Mouse (Mus musculus) small intestine, adult 2 months (tissue): Measurements from ENCODE around the gene Hs3st5. TPM values are rescaled to one million over a fixed set of nuclear protein-coding genes. Genes with fewer than 3 reads are reported as not detected.

ENCODE experiments used
- H3K27ac ChIP-seq: fragments of 200-500 bp; 2 replicates; pipeline ENCODE4 v1.5.1; 2012; ENCODE audit warnings: low read depth, low read length, control low read depth, inconsistent platforms; ENCODE audit not compliant: insufficient read depth
- H3K27me3 ChIP-seq: fragments of 200-500 bp; 2 replicates; pipeline ENCODE4 v1.6.1; 2012; ENCODE audit warnings: mild to moderate bottlenecking, moderate library complexity, low read length, inconsistent platforms; ENCODE audit not compliant: control insufficient read depth, insufficient read depth
- H3K36me3 ChIP-seq: fragments of 200-500 bp; 2 replicates; pipeline ENCODE4 v1.6.1; 2012; ENCODE audit warnings: mild to moderate bottlenecking, low read length, control low read depth, inconsistent platforms; ENCODE audit not compliant: control insufficient read depth, insufficient read depth
- H3K4me1 ChIP-seq: fragments of 200-500 bp; 2 replicates; pipeline ENCODE4 v1.6.1; 2012; ENCODE audit warnings: low read length, inconsistent platforms, mixed read lengths; ENCODE audit not compliant: control insufficient read depth, insufficient read depth, insufficient read length
- H3K4me3 ChIP-seq: fragments of 200-500 bp; 2 replicates; pipeline ENCODE4 v1.5.1; 2012; ENCODE audit warnings: low read depth, mild to moderate bottlenecking, control low read depth, inconsistent platforms, low read length, moderate library complexity
- CTCF ChIP-seq: fragments of 200-500 bp; IDR thresholded peaks from 2 replicates; pipeline ENCODE4 v1.5.1; 2012; ENCODE audit warnings: low read depth, mild to moderate bottlenecking, control low read depth, inconsistent platforms, low read length, moderate library complexity, mixed read lengths; ENCODE audit not compliant: insufficient replicate concordance, insufficient read length; ENCODE audit errors: extremely low read depth
- POLR2A ChIP-seq: fragments of 200-500 bp; IDR thresholded peaks from 2 replicates; pipeline ENCODE4 v1.6.1; 2012; ENCODE audit warnings: low read depth, mild to moderate bottlenecking, control low read depth, inconsistent platforms, low read length, moderate library complexity
- WGBS: fragments of 180-500 bp; shearing (Covaris S2); methylation state at CpG from one replicate; pipeline ENCODE4 v1.1.7; 2018; 5-methylcytosine and 5-hydroxymethylcytosine counted together
- polyA plus RNA-seq: library from polyadenylated mRNA; depleted of rRNA; stranded (reverse); fragments of >200 nt; gene quantifications from 2 replicates; pipeline ENCODE4 v1.2.3, GENCODE M21; 2012

Gene Hs3st5
- polyA plus RNA-seq, 1 experiment: 0.05 TPM

DNA sequence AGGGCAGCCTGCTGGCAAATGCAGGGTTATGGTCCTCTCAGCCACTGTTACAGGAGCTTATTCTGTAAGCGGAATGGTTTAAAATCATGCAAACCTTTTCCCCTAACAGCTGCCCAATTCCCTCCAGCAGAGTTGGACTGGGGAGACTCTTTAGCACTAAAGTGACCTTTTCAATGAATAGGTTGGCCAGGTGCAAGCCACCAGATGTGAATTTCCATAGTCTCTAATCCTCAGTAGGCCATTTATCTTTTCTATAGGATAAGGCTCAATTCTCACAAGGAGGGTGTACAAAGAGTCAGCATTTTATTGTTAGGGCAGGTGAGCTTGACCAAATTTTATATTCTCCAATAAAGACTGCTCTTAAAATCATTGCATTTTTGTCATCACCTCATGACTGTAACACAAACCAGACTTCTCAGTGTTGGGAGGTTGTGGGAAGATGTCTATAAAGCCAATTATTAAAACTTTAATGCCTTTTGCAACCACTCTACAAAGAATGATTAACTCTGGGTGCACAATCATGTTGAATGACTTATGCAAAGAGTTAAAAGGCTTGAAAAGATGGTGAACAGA, 21.8 kb upstream of the Hs3st5 start:
- Histone ChIP-seq H3K4me1 (no peaks in the 10 kb centered on the region), H3K27ac (no peak overlapping the region), H3K36me3 (no peaks in the 10 kb centered on the region), H3K27me3 (no peaks in the 10 kb centered on the region), H3K4me3 (no peak overlapping the region)
- TF ChIP-seq POLR2A (no peak), CTCF (no peak)
- WGBS: 91% methylated on average over 1 of the region's 1 CpGs

GRCm38 (mm10) chr10:36493566-36493965, 13.0 kb upstream of the Hs3st5 start:
- Histone ChIP-seq H3K27me3 (no peaks in the 10 kb centered on the region), H3K4me1 (no peaks in the 10 kb centered on the region), H3K27ac (no peak overlapping the region), H3K4me3 (no peak overlapping the region), H3K36me3 (no peaks in the 10 kb centered on the region)
- 73% methylated on average over 1 of the region's 1 CpGs for WGBS
- TF ChIP-seq CTCF: no peak
- no peak for TF ChIP-seq POLR2A

DNA sequence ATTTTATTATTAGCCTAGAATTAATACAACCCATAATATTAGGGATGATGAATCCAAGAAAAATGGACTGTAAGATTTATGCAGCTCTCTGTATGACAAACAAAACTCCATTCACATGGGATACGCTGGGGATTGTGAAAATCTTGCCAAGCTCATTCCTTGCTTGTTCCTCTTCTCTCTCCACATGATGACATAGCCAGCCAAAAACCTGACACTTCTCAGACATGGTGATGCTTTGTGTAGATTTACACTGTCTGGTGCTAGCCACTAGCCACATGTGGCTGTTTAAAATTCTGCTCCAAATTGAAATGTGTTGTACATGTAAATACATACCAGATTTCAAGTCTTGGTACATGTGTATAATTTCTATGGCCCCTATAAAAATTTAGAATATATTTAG, 6.9 kb upstream of the Hs3st5 start:
- Histone ChIP-seq H3K4me3 (no peak overlapping the region), H3K27me3 (no peaks in the 10 kb centered on the region)
- WGBS: 80% methylated on average over 1 of the region's 1 CpGs

GRCm38 (mm10) chr10:36506033-36506726, 434 bp upstream of the Hs3st5 start:
- no peak overlapping the region for H3K4me3 ChIP-seq
- H3K27ac ChIP-seq: no peak overlapping the region
- peaks cover 5% of the 10 kb centered on the region; the same call in 1 of the 2 replicates for H3K4me1 ChIP-seq
- WGBS: 19% methylated on average over 13 of the region's 13 CpGs
- no peak for TF ChIP-seq CTCF
- no peak for TF ChIP-seq POLR2A
- peaks cover 11% of the 10 kb centered on the region; the same call in 1 of the 2 replicates for H3K27me3 ChIP-seq
- no peaks in the 10 kb centered on the region for H3K36me3 ChIP-seq

More for the DNA sequence above, 6.9 kb upstream of the Hs3st5 start:
- Histone ChIP-seq H3K36me3 (no peaks in the 10 kb centered on the region), H3K27ac (no peak overlapping the region), H3K4me1 (no peaks in the 10 kb centered on the region)
- no peak for TF ChIP-seq POLR2A

GRCm38 (mm10) chr10:36507556-36507870, 899 bp downstream of the Hs3st5 start:
- TF ChIP-seq CTCF: no peak
- WGBS: under 1% methylated on average over 15 of the region's 15 CpGs

DNA sequence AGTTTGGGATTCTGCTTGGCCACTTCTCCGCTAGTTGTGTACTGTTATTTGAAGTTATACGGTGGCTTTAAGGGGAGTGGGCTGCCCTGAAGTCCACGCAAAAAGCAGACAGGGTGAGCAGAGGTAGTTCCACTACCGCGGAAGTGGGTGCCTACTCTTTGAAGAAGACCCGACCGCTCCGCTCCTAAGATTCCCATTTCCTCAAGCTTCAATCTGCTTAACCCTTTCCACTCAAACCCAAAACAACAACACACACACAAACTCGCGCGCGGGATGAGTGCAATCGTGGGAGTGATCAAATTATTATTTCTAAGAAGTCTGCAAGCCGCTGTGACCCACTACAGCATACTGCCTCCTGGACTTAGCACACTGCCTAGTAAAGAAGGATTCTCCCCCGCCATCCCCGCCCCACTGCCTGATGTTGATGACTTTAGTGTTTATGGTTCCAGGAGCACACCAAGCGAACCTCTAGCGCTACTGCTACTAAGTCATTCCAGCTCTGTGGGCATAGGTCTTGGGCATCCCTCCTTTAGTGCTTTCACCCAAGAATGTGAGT, 1.5 kb downstream of the Hs3st5 start:
- H3K27ac ChIP-seq: no peak overlapping the region
- H3K27me3 ChIP-seq: peaks cover 11% of the 10 kb centered on the region; the same call in 1 of the 2 replicates
- TF ChIP-seq CTCF (no peak), POLR2A (no peak)
- no peak overlapping the region for H3K4me3 ChIP-seq
- WGBS: 3% methylated on average over 18 of the region's 18 CpGs
- no peaks in the 10 kb centered on the region for H3K36me3 ChIP-seq
- H3K4me1 ChIP-seq: peaks cover 5% of the 10 kb centered on the region; the same call in 1 of the 2 replicates

More at GRCm38 (mm10) chr10:36507556-36507870, 899 bp downstream of the Hs3st5 start:
- Histone ChIP-seq H3K4me3 (peak overlapping the region; percentile 14), H3K4me1 (peaks cover 5% of the 10 kb centered on the region; the same call in 1 of the 2 replicates), H3K27ac (no peak overlapping the region), H3K36me3 (no peaks in the 10 kb centered on the region), H3K27me3 (peaks cover 11% of the 10 kb centered on the region; the same call in 1 of the 2 replicates)

DNA sequence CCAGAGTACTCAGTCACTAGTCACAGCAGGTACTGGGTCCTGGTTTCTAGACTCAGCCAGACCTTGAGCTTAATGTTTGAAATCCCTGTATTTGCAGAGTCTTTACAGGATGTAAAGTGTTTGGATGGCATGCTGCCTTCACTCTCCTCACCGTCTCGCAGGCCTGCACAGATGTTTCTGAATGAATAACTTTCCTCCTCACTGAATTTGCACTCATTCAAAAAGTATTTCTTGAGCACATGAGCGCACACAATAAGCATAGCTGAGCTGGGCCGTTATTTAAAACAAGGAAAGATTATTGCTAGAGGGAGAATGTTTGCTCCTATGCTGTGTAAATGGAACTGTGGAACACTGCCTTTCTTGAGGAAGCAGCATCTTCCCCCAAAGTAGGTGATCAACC, 2.9 kb downstream of the Hs3st5 start:
- Histone ChIP-seq H3K4me3 (no peak overlapping the region), H3K4me1 (peaks cover 5% of the 10 kb centered on the region; the same call in 1 of the 2 replicates), H3K27ac (no peak overlapping the region), H3K36me3 (no peaks in the 10 kb centered on the region), H3K27me3 (peaks cover 11% of the 10 kb centered on the region; the same call in 1 of the 2 replicates)
- 53% methylated on average over 4 of the region's 4 CpGs for WGBS
- TF ChIP-seq CTCF (no peak), POLR2A (no peak)
